Mouse (Mus musculus) fat pad, adult 2 months (tissue): Measurements from ENCODE around the gene Ifnz.
"Not testable (repeated sequence)": the region's sequence is repeated elsewhere in the genome, so short reads cannot be mapped to it uniquely, and the experiment has no call there.

Experiments
- DNase-seq: peaks from one replicate; pipeline ENCODE4 v3.0.0-alpha.2; 2011; ENCODE audit warnings: low read depth, low spot score; ENCODE audit errors: extremely low read depth

Gene Ifnz

GRCm38 (mm10) chr4:88782335-88782734 lies 404 bp downstream of the Ifnz start:
- not testable (repeated sequence) for DNase-seq

GRCm38 (mm10) chr4:88785409-88785808 lies 3.5 kb downstream of the Ifnz start, which contains the start of gene Gm13276:
Gene Gm13276 (plus strand): TSS chr4:88785709.
- DNase-seq: not testable (repeated sequence)

DNA sequence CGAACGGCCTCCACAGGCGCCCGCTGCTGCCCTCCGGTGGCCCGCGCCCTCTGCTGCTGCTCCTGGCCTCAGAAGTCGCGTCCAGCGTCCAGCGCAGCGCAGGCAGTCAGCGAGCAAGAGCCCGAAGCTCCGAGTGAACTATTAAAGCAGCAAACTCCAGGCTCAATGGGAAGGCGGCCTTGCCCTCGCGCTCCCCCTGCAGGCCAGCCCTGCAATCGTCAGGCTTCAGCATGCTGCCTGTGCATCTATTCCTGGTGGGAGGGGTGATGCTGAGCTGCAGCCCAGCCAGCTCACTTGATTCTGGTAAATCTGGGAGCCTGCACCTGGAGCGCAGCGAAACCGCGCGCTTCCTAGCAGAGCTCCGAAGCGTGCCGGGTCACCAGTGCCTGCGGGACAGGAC lies 6.5 kb downstream of the Ifnz start, which contains the start of gene Gm13277:
TSS of gene Gm13277 (plus strand) at position 231 of the 400 bp plus-strand sequence.
- DNase-seq: not testable (repeated sequence)

DNA sequence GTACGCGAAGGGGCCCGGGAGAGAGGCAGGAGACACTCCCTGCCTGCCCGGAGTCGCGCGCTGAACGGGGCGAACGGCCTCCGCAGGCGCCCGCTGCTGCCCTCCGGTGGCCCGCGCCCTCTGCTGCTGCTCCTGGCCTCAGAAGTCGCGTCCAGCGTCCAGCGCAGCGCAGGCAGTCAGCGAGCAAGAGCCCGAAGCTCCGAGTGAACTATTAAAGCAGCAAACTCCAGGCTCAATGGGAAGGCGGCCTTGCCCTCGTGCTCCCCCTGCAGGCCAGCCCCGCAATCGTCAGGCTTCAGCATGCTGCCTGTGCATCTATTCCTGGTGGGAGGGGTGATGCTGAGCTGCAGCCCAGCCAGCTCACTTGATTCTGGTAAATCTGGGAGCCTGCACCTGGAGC lies 9.3 kb downstream of the Ifnz start, which contains the start of gene Gm13278:
TSS of gene Gm13278 (plus strand) at position 301 of the 400 bp plus-strand sequence.
- DNase-seq: not testable (repeated sequence)

GRCm38 (mm10) chr4:88793936-88794675 lies 12.2 kb downstream of the Ifnz start, which contains the start of gene Gm13275:
Gene Gm13275 (plus strand): TSS chr4:88794487.
- not testable (repeated sequence) for DNase-seq

DNA sequence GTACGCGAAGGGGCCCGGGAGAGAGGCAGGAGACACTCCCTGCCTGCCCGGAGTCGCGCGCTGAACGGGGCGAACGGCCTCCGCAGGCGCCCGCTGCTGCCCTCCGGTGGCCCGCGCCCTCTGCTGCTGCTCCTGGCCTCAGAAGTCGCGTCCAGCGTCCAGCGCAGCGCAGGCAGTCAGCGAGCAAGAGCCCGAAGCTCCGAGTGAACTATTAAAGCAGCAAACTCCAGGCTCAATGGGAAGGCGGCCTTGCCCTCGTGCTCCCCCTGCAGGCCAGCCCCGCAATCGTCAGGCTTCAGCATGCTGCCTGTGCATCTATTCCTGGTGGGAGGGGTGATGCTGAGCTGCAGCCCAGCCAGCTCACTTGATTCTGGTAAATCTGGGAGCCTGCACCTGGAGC lies 15.2 kb downstream of the Ifnz start, which contains the start of gene Gm13279:
TSS of gene Gm13279 (plus strand) at position 301 of the 400 bp plus-strand sequence.
- DNase-seq: not testable (repeated sequence)

DNA sequence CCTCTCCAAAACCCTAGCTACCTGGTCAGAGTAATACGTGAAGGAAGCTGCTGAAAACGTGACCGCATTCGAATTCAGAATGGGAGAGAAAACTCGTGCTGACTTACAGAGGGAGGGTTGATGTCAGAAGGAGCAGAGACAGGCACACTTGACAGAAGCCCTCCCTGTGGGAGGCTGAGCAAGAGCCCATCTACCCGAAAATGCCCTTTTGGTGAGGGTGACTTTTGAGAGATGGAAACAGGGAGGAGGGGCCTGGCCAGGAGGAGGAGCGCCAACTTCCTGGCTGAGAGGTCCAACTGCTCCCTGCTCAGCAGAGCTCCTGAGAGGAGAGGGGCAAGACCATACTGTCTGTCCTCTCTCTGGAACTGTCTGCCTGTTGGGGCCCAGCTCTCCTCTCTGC lies 17.4 kb downstream of the Ifnz start, which contains the start of gene Gm13285:
TSS of gene Gm13285 (plus strand) at position 301 of the 400 bp plus-strand sequence.
- not testable (repeated sequence) for DNase-seq

DNA sequence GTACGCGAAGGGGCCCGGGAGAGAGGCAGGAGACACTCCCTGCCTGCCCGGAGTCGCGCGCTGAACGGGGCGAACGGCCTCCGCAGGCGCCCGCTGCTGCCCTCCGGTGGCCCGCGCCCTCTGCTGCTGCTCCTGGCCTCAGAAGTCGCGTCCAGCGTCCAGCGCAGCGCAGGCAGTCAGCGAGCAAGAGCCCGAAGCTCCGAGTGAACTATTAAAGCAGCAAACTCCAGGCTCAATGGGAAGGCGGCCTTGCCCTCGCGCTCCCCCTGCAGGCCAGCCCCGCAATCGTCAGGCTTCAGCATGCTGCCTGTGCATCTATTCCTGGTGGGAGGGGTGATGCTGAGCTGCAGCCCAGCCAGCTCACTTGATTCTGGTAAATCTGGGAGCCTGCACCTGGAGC lies 21.0 kb downstream of the Ifnz start, which contains the start of gene Gm13287:
TSS of gene Gm13287 (plus strand) at position 301 of the 400 bp plus-strand sequence.
- not testable (repeated sequence) for DNase-seq

DNA sequence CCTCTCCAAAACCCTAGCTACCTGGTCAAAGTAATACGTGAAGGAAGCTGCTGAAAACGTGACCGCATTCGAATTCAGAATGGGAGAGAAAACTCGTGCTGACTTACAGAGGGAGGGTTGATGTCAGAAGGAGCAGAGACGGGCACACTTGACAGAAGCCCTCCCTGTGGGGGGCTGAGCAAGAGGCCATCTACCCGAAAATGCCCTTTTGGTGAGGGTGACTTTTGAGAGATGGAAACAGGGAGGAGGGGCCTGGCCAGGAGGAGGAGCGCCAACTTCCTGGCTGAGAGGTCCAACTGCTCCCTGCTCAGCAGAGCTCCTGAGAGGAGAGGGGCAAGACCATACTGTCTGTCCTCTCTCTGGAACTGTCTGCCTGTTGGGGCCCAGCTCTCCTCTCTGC lies 23.3 kb downstream of the Ifnz start, which contains the start of gene Gm13288:
TSS of gene Gm13288 (plus strand) at position 301 of the 400 bp plus-strand sequence.
- not testable (repeated sequence) for DNase-seq

GRCm38 (mm10) chr4:88805761-88806160 lies 23.8 kb downstream of the Ifnz start:
- DNase-seq: not testable (repeated sequence)

- DNase-seq: no peak
These were observed 34.0 kb downstream of the Ifnz start, which contains the start of gene Ifna7 for GRCm38 (mm10) chr4:88815928-88816327. Gene Ifna7 (plus strand): TSS chr4:88816228.

GRCm38 (mm10) chr4:88819659-88820058 lies 37.7 kb downstream of the Ifnz start, which contains the start of gene Ifna11:
Gene Ifna11 (plus strand): TSS chr4:88819959.
- no peak for DNase-seq

DNA sequence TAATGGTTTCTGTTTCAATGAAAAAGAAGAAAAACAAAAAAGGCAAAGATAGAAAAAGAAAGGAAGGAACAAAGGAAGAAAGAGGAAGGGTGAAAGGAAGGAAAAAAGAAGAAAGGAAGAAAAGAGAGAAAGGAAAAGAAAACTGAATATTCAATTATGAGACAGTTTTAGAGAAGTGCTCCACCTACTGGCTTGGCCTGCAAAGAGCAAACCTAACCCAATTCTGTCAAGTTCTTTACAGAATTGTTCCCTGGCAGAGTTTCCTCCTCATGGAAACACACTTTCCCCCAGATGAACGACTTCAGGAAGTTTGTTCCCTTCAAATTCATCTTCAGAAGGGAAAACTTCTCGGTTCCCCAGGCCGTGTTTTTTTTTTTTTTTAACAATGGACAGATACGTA lies 41.1 kb downstream of the Ifnz start:
- no peak for DNase-seq

DNA sequence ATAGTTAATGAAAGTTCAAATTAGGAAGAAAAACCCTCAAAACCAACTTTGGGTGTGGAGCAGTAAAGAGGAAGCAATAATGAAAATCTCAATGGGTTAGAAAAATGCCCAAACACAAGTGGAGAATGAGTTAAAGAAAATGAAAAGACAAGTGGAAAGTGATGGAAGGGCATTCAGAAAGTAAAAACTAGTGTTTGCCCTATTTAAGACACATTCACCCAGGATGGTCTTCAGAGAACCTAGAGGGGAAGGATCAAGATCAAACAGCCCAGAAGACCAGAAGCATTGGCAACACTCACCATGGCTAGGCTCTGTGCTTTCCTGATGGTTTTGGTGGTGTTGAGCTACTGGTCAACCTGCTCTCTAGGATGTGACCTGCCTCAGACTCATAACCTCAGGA lies 45.2 kb downstream of the Ifnz start, which contains the start of gene Ifna6:
TSS of gene Ifna6 (plus strand) at position 301 of the 400 bp plus-strand sequence.
- DNase-seq: not testable (repeated sequence)

DNA sequence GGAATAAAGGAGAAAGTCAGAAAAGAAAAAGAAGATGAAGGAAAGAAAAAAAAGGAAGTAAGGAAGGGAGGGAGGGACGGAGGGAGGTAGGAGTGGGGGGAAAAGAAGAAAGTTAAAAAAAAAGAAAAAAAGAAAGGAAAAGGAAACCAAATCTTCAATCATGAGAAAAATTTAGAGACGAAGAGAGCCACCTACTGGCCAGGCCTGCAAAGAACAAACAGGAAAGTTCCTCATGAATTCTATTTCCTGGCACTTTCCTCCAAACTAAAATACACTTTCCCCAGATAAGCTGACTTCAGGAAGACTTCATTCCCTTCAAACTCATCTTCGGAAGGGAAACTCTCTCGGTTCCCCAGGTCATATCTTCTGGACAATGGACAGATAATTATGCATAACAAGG lies 48.6 kb downstream of the Ifnz start:
- DNase-seq: no peak
